Mouse (Mus musculus): ENCODE results near the gene Atp10a. TPM values are rescaled to one million over a fixed set of nuclear protein-coding genes. Genes with fewer than 3 reads are reported as not detected.

The Atp10a gene
- polyA plus RNA-seq, 1 experiment = 11.1 TPM

DNA sequence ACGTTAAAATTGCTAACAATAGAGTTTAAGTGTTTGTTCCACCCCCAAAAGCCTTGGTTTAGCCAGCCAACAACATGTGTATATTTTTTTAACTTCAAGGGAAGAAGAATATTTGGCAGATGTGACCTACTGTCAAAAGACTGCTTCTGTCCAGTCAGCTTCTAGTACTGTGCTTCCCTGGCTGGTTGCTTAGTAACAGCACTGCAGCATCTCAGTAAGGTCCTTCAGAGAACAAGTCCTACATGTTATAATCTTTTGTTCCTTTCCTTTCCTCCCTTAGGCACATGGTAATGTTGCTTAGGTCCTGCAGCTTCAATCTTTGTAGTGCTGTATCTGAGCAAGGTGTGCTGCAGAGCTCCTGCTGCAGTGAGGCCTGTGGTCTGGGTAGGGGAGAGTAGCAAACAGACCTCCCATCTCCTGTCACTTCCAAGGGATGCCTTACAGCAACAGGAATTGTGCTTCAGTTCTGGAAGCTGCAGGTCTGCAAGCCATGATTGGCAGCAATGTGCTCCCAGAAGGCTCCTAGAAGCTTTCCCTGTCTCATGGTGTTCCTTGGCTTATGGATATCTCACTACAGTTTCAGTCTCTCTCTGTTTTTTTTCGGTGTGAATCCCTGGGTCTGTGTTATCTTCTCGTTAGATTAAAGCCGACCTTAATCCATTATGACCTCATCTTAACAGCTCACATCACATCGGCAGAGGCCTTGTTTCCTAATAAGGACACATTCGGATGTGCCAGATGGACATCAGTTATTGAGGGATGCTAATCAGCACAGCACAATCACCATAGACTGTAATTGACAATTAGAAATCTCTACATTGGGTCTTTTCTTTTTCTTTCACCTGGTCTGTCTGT, 34.3 kb downstream of the Atp10a start:
- no peak for DNase-seq (ENCODE audit: low spot score)

DNA sequence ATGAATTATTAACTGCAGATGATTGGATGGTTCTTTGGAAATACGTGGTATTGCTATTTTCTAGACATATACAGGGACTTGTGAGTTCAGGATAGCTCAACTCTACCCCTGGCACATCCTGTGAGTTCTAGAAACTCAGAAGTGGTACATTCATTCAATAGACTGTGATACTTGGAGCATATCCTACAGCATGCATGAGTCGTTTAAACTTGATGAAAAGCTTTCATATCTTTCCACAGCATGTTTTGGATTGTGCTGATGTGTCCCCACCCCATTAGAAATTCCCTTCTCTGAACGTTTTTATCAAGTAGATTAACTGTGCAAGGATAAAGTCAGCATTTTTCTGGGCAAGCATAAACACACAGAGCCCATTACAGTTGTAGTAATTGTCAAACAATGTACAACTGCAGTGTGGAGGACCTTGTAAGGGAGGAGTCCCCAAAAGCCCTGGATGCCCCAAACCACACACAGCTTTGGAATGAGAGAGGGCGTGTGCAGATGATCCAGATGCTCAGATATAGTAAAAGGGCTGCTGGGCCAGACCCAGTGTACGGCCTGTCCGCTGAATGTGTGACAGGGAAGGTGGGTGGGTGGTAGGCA, 35.1 kb downstream of the Atp10a start:
- no peak for DNase-seq (ENCODE audit: low spot score)

DNA sequence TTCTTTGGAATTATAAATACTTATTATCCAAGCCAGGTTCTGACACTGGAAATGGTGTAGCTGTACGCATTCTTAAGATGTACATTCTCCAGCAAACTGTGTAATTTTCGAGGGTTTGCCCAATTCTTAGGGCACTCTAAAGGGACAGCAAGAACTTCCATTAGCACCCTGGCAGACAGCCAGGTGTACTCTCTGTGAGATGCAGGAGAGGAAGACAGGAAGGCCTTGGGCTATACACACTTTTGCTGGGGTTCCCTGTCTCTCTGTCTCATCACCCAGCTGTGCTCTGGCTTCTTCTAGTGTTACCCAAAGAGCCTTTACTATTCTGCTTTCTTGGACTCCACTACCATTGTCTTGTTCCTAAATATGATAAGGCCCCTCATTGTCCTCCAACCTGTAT, 36.7 kb downstream of the Atp10a start:
- no peak for DNase-seq (ENCODE audit: low spot score)

DNA sequence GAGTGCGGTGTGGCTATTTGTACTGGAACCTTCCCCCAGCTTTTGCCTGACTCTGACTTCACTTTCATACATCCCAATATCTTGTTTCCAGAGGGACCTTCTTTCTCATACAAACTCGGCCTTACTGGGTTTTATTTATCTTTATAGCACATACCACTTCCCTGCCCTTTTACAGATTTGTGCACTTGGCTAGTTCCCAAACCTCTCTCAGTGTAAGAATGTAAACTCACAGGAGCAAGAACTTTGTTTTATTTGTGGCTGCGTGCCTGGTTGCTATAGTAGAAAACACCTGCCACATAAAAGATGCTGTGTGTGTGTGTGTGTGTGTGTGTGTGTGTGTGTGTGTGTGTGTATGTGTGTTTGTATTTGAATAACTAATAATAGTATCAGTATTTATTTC, 37.4 kb downstream of the Atp10a start:
- no peak for DNase-seq (ENCODE audit: low spot score)

DNA sequence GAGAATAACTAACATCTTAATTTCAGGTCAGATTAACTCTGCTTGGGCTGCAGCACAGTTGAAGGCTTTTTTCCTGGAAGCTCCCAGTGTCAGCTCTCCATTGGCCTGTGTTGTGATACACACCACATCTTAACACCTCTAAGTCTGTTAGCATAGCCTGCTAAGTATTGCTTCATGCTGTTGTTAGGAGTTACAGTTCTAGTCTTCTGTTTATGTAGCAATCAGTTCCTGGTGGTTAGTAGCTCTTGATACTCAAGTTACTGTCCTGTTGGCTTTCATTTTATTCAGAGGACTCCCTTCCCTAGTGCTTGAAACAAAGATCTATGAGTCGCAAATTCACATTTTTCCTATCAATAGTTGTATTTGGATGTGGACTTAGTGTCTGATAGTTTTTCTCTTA, 39.7 kb downstream of the Atp10a start:
- no peak for DNase-seq (ENCODE audit: low spot score)

DNA sequence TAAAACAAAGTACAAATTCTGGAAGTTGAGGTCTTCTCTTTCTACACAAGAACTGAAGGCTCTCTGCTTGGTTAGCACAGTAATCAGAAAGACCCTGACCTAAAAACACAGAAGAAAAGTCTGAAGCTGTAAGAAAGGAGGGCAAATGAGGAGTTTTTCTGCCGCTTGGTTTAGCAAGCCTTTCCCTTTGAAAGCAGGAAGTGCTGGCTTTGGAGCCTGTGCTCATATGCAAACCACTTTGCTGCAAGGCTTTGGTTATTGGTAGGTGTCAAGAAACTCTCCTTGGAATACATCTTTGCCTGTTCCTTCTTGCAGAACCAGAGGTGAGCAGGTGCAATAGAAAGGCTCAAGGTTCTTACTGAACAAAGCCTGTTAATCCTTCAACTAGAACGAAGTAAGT, 41.1 kb downstream of the Atp10a start:
- DNase-seq (ENCODE audit: low spot score) = no peak

DNA sequence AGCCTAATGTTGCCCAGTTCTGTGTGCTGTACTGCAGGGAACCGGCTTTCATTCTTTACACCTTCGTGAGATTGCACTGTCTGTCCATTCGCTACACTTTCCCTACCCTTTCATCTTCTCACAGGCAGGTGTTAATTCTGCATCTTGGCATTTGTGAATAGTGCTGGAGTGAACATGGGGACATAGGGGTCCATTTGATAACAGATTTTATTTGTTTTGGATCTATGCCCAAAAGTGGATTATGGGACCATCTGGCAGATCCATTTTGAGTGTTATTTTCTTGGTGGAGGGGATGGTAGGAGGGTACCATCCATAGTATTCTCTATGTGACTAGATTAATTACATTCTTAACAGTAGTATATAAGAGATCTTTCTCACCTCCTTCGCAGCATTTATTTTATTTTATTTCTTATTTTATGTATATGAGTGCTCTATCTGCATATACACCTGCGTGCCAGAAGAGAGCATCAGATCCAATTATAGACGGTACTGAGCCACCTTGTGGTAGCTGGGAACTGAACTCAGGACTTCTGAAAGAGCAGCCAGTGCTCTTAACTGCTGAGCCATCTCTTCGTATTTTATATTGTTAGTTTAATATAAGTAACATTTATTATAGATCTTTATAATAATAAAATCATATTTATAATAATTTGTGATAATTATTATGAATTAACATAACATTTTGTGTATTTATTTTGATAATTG, 42.9 kb downstream of the Atp10a start:
- DNase-seq (ENCODE audit: low spot score) = no peak

DNA sequence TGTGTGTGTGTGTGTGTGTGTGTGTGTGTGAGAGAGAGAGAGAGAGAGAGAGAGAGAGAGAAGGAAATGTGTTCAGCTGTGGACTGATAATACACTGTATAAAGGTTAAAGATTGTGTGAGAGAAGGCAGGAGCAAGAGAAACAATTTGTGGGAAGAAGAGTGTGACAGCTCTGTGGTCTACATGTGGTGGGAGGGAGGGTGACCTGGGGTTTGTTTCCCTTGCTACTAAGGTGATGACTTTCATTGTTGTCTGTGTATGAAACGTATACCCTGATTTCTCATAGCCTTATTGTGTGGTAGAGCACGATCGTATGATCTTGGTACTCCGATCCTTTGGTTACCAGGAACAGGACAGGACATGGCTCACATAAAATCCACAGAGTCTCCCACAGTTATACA, 45.3 kb downstream of the Atp10a start:
- no peak for DNase-seq (ENCODE audit: low spot score)

DNA sequence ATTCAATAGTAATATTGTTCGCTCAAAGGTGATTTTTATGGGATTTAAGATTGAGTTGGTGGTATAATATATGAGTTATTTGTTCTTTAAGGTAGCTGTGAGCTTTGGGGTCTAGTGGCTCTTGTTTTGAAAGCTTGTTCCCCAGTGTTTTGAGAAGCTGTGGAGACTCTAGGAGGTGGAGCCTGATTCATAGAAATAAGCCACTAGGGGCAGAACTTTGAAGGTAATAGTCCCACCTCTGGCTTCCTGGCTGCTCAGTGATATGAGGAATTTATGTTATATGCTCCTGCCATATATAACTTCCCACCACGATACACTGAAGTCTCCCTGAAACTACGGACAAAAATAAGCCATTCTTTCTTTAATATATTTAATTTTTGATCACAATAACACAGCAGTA, 49.2 kb downstream of the Atp10a start:
- DNase-seq (ENCODE audit: low spot score) = no peak

DNA sequence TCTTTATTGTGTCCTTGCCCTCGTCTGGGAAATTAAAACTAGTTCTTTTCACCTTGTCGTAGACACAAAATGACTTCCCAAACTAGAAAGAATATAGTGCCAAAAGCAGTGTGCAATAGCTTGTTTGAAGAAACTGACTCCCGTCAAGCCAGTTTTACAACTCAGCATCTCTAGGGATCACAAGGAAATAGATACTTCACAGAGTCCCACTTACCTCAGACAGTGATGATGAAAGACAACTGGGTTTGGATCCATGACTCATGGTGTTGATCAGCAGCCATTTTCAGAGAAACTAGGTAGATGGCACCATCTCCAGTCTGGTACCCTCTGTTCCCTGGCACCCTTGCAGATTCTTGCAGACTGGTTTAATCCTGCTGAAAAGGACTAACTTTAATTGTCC, 53.3 kb downstream of the Atp10a start:
- no peak for DNase-seq (ENCODE audit: low spot score)

DNA sequence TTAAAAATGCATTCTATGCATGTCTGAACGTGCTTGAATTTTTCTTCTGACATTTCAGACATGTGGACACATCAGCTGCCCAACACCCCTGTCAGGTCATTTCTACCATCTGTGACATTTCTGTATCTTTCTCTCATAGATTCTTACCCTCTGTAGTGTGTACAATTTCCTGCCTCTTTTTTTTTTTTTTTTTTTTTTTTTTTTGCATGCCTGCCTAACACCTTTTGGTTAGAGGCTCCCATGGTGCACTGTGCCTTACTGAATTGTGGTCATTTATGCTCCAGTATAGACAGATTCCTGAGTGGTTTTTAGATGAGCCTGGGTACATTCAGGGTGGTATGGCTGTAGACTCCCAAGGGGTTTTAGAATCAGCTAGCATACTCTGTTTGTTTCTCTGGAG, 54.3 kb downstream of the Atp10a start:
- DNase-seq (ENCODE audit: low spot score) = no peak

DNA sequence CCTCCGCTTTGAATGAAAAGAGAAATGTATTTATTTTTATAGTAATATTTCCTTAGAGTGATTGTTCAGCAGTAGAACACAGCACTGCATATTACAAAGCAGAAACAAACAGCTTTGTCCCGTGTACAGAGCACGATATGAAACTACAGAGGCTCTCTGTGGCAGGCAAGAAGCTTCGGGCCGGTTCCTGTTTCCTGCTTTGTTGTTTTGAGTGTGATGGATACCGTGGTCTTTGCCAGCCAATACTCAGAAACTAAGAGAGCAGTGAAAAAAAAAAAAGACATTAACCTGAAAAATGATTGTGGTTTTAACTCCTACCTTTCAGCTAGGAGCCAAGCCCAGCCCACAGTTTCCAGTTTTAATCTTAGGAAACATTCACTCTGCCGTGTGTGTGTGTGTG, 55.8 kb downstream of the Atp10a start:
- DNase-seq (ENCODE audit: low spot score) = no peak

DNA sequence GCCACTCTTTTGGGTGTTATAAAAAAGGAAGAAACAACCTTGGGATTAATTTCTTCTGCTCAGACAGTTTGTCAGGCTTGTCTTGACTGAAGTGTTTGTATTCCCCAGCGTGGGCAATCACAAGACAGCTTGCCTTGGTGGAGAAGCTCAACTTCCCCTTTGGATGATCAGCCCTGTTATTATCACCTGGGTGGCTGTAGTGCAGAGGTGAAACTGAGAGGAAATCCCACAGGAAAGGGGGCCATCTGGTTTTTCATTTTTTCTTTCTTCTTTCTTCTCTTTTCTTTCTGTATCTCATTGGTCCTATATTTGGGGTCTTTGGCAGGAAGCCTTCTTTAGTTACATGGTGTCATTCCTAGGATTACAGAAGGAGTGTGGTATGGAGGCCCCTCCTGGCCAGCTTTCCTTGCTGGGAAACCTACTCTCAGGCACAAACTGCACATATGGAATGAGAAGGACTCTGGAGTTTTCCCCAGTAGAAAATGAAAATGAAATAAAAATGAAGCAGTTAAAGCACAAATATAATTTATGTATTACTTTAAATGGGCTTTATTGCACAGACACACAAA, 59.7 kb downstream of the Atp10a start:
- DNase-seq (ENCODE audit: low spot score) = no peak

DNA sequence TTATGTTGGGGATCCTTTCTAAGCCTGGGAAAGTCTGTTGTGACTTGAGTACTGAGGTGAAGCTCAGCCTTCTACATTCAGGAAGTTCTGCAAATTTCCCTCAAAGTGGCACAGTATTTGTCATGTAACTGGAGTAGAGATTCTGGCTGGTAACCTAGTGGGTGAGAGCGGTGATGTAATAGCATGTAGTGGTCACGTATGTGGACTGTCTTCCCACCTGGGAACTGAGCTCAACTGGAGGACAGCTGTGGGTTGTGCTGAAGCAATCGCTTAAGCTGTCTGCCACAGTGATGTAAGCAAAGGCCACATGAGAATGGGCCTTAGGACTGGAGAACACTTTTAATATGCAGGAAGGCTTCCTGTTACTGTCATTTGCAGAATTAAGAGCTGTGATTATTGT, 60.7 kb downstream of the Atp10a start:
- no peak for DNase-seq (ENCODE audit: low spot score)

DNA sequence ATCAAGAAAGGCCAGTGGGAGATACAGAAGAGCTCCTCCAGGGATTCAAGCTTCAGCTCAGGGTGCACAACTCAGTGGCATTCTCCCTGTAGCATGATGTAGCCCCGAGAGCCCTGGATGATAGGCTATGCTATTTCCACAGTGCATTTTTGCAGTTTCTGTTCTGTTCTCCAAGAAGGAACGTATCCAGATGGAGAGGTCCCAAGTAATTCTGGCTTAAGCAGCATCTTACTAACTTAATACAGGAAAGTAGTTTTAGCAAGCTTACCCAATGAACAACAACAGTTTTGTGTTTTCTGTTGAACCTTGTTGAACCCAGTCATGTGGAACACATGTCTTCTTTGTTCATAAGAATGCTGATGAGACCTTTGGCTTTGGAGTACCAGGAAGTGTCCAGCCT, 62.6 kb downstream of the Atp10a start:
- DNase-seq (ENCODE audit: low spot score) = no peak

DNA sequence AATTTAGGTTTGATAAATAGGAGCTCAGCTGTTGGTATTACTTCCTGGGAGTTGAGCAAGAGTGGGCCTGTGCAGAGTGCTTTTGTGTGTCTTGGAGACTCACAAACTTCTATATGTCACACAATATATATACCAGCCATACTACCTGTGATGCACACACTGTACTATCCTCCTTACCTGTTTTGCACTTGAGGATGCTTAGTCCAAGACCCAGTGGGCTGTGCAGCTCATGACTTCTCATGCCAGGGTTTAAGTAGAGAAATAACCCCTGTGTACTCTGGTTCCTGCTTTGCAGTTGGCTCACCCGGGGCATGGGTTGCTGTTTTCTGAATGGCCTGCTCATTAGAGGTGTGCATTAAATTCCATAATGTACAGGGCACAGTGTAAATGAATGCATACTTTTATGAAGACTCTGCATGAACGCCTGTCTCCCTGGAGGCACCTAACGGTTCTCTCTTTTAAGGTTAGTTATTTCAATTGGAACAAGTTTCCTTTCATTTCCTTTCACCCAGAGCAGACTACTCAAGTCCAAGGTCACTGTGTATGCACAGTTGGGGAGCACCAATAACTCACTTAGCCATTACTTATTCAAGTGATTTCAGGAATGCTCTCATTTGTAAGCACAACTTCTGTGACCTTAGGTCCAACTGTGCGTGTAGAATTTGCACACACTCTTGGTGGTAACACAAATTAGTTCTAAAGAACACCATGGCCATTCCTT, 63.4 kb downstream of the Atp10a start:
- no peak for DNase-seq (ENCODE audit: low spot score)

DNA sequence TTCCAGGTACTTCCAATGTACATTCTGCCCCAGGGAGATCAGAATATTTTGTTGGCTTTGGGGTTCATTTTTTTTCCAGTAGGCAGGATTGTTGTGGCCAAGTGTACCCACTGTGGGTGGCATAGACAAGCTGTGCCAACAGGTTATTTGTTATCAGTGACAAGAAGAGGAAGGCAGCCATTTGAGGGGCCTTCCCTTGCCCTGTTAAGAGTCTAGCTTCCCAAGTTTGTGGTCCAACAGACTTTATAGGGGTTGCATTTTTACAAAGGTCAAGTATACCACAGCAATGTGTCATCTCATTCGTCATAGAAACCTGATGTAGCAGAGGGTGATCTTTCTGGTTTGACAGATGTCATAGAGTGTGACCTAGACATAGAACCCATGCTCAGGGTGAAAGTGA, 66.3 kb downstream of the Atp10a start:
- DNase-seq (ENCODE audit: low spot score) = no peak

DNA sequence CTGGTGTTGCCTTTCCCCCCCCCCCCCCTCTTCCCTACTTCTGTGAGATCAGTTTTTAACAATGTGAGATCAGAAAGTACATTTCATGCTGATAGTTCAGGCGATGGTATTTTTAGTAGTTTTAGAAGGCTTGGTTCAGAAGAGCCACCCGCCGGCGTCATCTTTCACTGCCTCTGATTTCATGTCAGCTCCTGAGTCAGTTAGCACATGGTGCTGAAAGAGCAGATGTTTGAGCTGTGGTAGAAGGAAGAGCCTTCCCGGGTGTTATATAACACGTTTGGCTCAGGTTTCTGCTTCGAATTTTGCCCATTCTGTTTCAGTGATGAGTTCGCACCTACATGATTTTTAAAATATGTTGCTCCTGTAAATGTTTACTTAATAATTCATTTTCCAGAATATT, 74.2 kb downstream of the Atp10a start:
- no peak for DNase-seq (ENCODE audit: low spot score)

DNA sequence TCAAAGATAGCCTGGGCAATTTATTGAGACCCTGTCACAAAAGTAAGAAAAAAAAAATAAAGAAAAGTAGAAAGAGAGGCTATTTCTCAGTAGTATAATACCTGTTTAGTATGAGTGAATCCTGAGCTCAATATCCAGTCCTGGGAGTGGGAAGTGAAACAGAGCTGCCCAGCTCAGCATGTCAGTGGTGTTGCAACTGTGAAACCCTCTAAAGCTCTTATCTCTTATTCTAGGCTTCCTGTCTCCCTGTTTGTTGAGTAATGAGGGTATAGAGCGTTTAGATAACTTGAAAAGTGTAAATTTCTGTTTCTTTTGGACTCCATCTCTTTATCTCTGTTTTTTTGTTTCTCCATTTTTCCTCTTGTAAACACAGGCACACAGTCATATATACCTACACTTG, 74.9 kb downstream of the Atp10a start:
- DNase-seq (ENCODE audit: low spot score) = no peak

DNA sequence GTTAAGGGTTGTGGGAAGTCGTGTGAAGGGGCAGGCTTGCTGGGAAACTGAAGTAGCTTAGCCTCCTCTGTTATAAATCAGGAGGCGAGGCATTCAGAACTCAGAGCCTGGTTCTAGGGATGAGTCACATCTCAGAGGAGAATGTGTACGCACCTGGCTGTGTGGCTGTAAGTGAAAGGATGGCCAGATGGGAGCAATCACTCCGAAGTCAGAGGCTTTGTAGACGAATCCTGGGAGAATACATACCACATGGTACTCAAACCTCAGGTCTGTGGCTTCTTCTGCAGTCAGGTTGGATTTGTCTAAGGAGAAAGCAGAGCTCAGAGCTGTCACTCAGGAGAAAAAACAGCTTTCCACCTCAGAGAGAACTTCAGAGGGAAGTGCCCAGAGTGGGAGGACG, 76.4 kb downstream of the Atp10a start:
- DNase-seq (ENCODE audit: low spot score) = no peak

DNA sequence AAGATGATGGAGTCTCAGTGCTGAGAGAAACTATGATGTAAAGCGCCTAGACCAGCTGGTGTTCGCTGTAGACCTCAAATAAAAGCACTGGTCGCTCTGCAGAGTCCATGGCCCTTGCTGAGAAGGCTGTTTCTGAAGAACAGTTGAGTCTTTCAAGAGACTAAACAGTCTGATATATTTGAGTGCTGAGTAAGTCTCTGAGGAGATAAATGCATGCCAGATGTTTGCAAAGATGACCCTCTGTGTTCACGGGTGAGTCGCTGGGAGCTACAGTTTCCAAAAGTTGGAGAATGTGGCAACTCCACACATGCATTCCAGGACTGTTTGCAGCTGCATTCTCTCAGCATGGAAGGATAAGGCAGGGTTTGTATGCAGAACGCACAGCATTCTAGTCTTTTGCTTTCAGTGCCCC, 77.5 kb downstream of the Atp10a start:
- DNase-seq (ENCODE audit: low spot score) = no peak
